Mouse (Mus musculus): ENCODE data around the gene Aim2.

DNA sequence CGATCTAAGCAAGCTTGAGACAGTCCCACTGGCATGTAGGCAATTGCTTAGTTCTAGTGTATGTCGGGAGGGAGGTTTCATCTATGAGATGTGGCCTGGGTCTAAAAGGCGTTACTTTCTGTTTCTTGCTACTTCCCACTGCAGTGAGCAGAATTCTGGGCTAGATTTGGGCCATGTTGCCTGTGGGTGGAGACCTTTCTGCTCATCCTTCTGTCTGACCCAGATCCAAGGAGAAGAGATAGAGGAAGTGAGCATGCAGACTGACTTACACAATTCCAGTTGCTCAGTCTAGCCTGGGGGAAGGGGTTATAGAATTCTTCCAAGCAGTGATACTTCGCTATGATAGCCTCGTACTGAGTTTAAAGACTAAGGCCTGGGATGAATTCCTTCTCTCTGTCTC lies 101.0 kb downstream of the Aim2 start:
- TF ChIP-seq CTCF (IDR thresholded peaks at IDR 0.05; ENCODE audit: low read depth, low read length) (no peak), POLR2A (IDR thresholded peaks at IDR 0.05; ENCODE audit: borderline replicate concordance, low read depth, low read length) (no peak)
